Mouse (Mus musculus) cortical plate, adult 2 months (tissue): ENCODE measurements around the gene Oas1g.
"Not testable (repeated sequence)": the region's sequence is repeated elsewhere in the genome, so short reads cannot be mapped to it uniquely, and the experiment has no call there.

Experiments used
- CTCF ChIP-seq: fragments of 200-500 bp; IDR thresholded peaks from 2 replicates; pipeline ENCODE4 v1.5.1; 2011; ENCODE audit warnings: mild to moderate bottlenecking, control low read depth, low read length; ENCODE audit not compliant: insufficient read depth; ENCODE audit errors: extremely low read depth
- POLR2A ChIP-seq: fragments of 200-500 bp; IDR thresholded peaks from 2 replicates; pipeline ENCODE4 v1.6.1; 2011; ENCODE audit warnings: mild to moderate bottlenecking, low read length, control low read depth; ENCODE audit not compliant: insufficient read depth; ENCODE audit errors: extremely low read depth

GRCm38 (mm10) chr5:120878803-120879202 is 8.6 kb downstream of the Oas1g start:
- TF ChIP-seq CTCF, POLR2A: not testable (repeated sequence)
